Mouse (Mus musculus) E14TG2a.4 (cell line): Measurements from ENCODE around the gene Ppp1r3c.

Experiments
- CTCF ChIP-seq: conservative IDR thresholded peaks from 2 replicates; pipeline ENCODE4 v1.5.1; 2014; ENCODE audit warnings: low read length
- NANOG ChIP-seq: IDR thresholded peaks from 2 replicates; pipeline ENCODE4 v1.6.1; 2014; ENCODE audit warnings: borderline replicate concordance, low read length, mixed read lengths

- TF ChIP-seq CTCF, result no peak
- TF ChIP-seq NANOG, result no peak
Measured at GRCm38 (mm10) chr19:36724970-36725369, 11.5 kb downstream of the Ppp1r3c start.
